Mouse (Mus musculus): ENCODE measurements around the gene Grap. TPM values are rescaled to one million over a fixed set of nuclear protein-coding genes. Genes with fewer than 3 reads are reported as not detected.

The Grap gene
- polyA plus RNA-seq, 1 experiment from 2014 or later: 11.7 TPM

GRCm38 (mm10) chr11:61653568-61653967 is 503 bp downstream of the Grap start:
- WGBS: 77% methylated on average over 2 of the region's 2 CpGs
- H3K9ac ChIP-seq: no peak overlapping the region
- no peak overlapping the region for H3K4me3 ChIP-seq
- no peak overlapping the region for H3K4me2 ChIP-seq
- no peaks in the 10 kb centered on the region for H3K9me3 ChIP-seq
- H3K4me1 ChIP-seq: no peaks in the 10 kb centered on the region
- no peak overlapping the region for H3K27ac ChIP-seq
- no peaks in the 10 kb centered on the region for H3K27me3 ChIP-seq (replicated peaks)
- no peak for ATAC-seq (replicated peaks)
- H3K36me3 ChIP-seq (replicated peaks): no peaks in the 10 kb centered on the region

- no peak overlapping the region for H3K27ac ChIP-seq
- H3K9ac ChIP-seq: no peak overlapping the region
- no peaks in the 10 kb centered on the region for H3K36me3 ChIP-seq (replicated peaks)
- no peaks in the 10 kb centered on the region for H3K4me1 ChIP-seq
- H3K27me3 ChIP-seq (replicated peaks): no peaks in the 10 kb centered on the region
- no peak overlapping the region for H3K4me2 ChIP-seq
- H3K4me3 ChIP-seq: no peak overlapping the region
- H3K9me3 ChIP-seq: no peaks in the 10 kb centered on the region
- 92% methylated on average over 4 of the region's 4 CpGs for WGBS
- ATAC-seq (replicated peaks): no peak
These were observed 1.8 kb downstream of the Grap start for GRCm38 (mm10) chr11:61654786-61655311.

GRCm38 (mm10) chr11:61655649-61656048 is 2.6 kb downstream of the Grap start:
- no peak overlapping the region for H3K9ac ChIP-seq
- H3K36me3 ChIP-seq (replicated peaks): no peaks in the 10 kb centered on the region
- WGBS: 63% methylated on average over 4 of the region's 4 CpGs
- H3K4me1 ChIP-seq: no peaks in the 10 kb centered on the region
- H3K9me3 ChIP-seq: no peaks in the 10 kb centered on the region
- no peak overlapping the region for H3K4me2 ChIP-seq
- H3K4me3 ChIP-seq: no peak overlapping the region
- no peak overlapping the region for H3K27ac ChIP-seq
- H3K27me3 ChIP-seq (replicated peaks): no peaks in the 10 kb centered on the region
- ATAC-seq (replicated peaks): no peak

GRCm38 (mm10) chr11:61656148-61656850 is 3.2 kb downstream of the Grap start:
- Histone ChIP-seq H3K4me1 (no peaks in the 10 kb centered on the region), H3K4me3 (no peak overlapping the region), H3K9me3 (no peaks in the 10 kb centered on the region), H3K27ac (no peak overlapping the region), H3K9ac (no peak overlapping the region), H3K4me2 (no peak overlapping the region), H3K36me3 (replicated peaks) (no peaks in the 10 kb centered on the region), H3K27me3 (replicated peaks) (no peaks in the 10 kb centered on the region)
- WGBS: 68% methylated on average over 6 of the region's 6 CpGs
- no peak for ATAC-seq (replicated peaks)

GRCm38 (mm10) chr11:61657432-61657831 is 4.4 kb downstream of the Grap start:
- H3K27me3 ChIP-seq (replicated peaks): no peaks in the 10 kb centered on the region

GRCm38 (mm10) chr11:61658360-61658922 is 5.4 kb downstream of the Grap start:
- no peaks in the 10 kb centered on the region for H3K36me3 ChIP-seq (replicated peaks)
- no peaks in the 10 kb centered on the region for H3K4me1 ChIP-seq
- H3K9ac ChIP-seq: no peak overlapping the region
- H3K27ac ChIP-seq: no peak overlapping the region
- ATAC-seq (replicated peaks): no peak
- no peak overlapping the region for H3K4me3 ChIP-seq
- WGBS: 94% methylated on average over 3 of the region's 3 CpGs
- H3K4me2 ChIP-seq: no peak overlapping the region
- no peaks in the 10 kb centered on the region for H3K27me3 ChIP-seq (replicated peaks)
- H3K9me3 ChIP-seq: no peaks in the 10 kb centered on the region

More at GRCm38 (mm10) chr11:61657432-61657831, 4.4 kb downstream of the Grap start:
- Histone ChIP-seq H3K36me3 (replicated peaks) (no peaks in the 10 kb centered on the region), H3K9ac (no peak overlapping the region), H3K4me2 (no peak overlapping the region), H3K27ac (no peak overlapping the region), H3K4me3 (no peak overlapping the region), H3K4me1 (no peaks in the 10 kb centered on the region), H3K9me3 (no peaks in the 10 kb centered on the region)
- no peak for ATAC-seq (replicated peaks)
- WGBS: 68% methylated on average over 2 of the region's 2 CpGs

- Histone ChIP-seq H3K27me3 (replicated peaks) (no peaks in the 10 kb centered on the region), H3K4me2 (no peak overlapping the region), H3K4me1 (no peaks in the 10 kb centered on the region), H3K27ac (no peak overlapping the region), H3K4me3 (no peak overlapping the region), H3K36me3 (replicated peaks) (no peaks in the 10 kb centered on the region), H3K9ac (no peak overlapping the region), H3K9me3 (no peaks in the 10 kb centered on the region)
- ATAC-seq (replicated peaks): no peak
- WGBS: 83% methylated on average over 4 of the region's 4 CpGs
These were observed 6.2 kb downstream of the Grap start for GRCm38 (mm10) chr11:61659011-61659858.

- Histone ChIP-seq H3K27me3 (replicated peaks) (no peaks in the 10 kb centered on the region), H3K9ac (no peak overlapping the region), H3K36me3 (replicated peaks) (no peaks in the 10 kb centered on the region), H3K9me3 (no peaks in the 10 kb centered on the region), H3K4me2 (no peak overlapping the region), H3K27ac (no peak overlapping the region), H3K4me1 (no peaks in the 10 kb centered on the region), H3K4me3 (no peak overlapping the region)
- WGBS: 92% methylated on average over 8 of the region's 8 CpGs
- no peak for ATAC-seq (replicated peaks)
These were observed 6.9 kb downstream of the Grap start for GRCm38 (mm10) chr11:61660001-61660400.

- no peak overlapping the region for H3K27ac ChIP-seq
- no peaks in the 10 kb centered on the region for H3K9me3 ChIP-seq
- no peak overlapping the region for H3K4me2 ChIP-seq
- H3K36me3 ChIP-seq (replicated peaks): no peaks in the 10 kb centered on the region
- H3K4me3 ChIP-seq: no peak overlapping the region
- no peak overlapping the region for H3K9ac ChIP-seq
- no peaks in the 10 kb centered on the region for H3K4me1 ChIP-seq
- WGBS: 73% methylated on average over 7 of the region's 7 CpGs
- ATAC-seq (replicated peaks): no peak
- no peaks in the 10 kb centered on the region for H3K27me3 ChIP-seq (replicated peaks)
These were observed 7.8 kb downstream of the Grap start for GRCm38 (mm10) chr11:61660806-61661392.

- WGBS: 97% methylated on average over 5 of the region's 5 CpGs
- Histone ChIP-seq H3K9me3 (no peaks in the 10 kb centered on the region), H3K36me3 (replicated peaks) (no peaks in the 10 kb centered on the region), H3K27me3 (replicated peaks) (no peaks in the 10 kb centered on the region), H3K9ac (no peak overlapping the region), H3K4me1 (no peaks in the 10 kb centered on the region), H3K4me2 (no peak overlapping the region), H3K4me3 (no peak overlapping the region), H3K27ac (no peak overlapping the region)
- ATAC-seq (replicated peaks): no peak
These were observed 9.1 kb downstream of the Grap start for GRCm38 (mm10) chr11:61662189-61662588.

GRCm38 (mm10) chr11:61665401-61665800 is 12.3 kb downstream of the Grap start:
- no peaks in the 10 kb centered on the region for H3K4me1 ChIP-seq

More at GRCm38 (mm10) chr11:61665401-61665800, 12.3 kb downstream of the Grap start:
- Histone ChIP-seq H3K27me3 (replicated peaks) (no peaks in the 10 kb centered on the region), H3K4me3 (no peak overlapping the region), H3K9me3 (no peaks in the 10 kb centered on the region), H3K36me3 (replicated peaks) (no peaks in the 10 kb centered on the region), H3K4me2 (no peak overlapping the region), H3K27ac (no peak overlapping the region), H3K9ac (no peak overlapping the region)
- 80% methylated on average over 4 of the region's 4 CpGs for WGBS
- no peak for ATAC-seq (replicated peaks)

Data from midbrain, embryonic 15.5 days (tissue).